Comparison of ENCODE assay signal across 25 mouse cellular contexts in genomic region chr13:90175662-90176061, GRCm38 (mm10).
"Had no signal": no experiment of that assay in that cellular context is flagged by ENCODE, and none has a peak within 500 bp of the region (broad histone marks: within the 10 kb centered on the region; RNA-seq: fewer than 3 reads in every experiment).

No protein-coding gene starts in this region.

- H3K4me3 ChIP-seq: heart, adult 2 months; heart, embryonic 13.5 days; heart, embryonic 15.5 days; hindbrain, embryonic 13.5 days; hindbrain, embryonic 15.5 days; intestine, embryonic 15.5 days; limb, embryonic 10.5 days; limb, embryonic 12.5 days; liver, embryonic 13.5 days; liver, embryonic 15.5 days had no signal

- DNase-seq: gastrocnemius, postnatal 14 days; gastrocnemius, postnatal 36 days; heart, adult 11 months; heart, adult 2 months; heart, postnatal 14 days; heart, postnatal 36 days; kidney, adult 18-20 months; kidney, adult 8-10 months; kidney, postnatal 10 days; kidney, postnatal 25 days; kidney, postnatal 4 days; layer of hippocampus, adult 9-11 months; layer of hippocampus, postnatal 36 days; liver; liver, embryonic 13.5 days; liver, postnatal 0 days had no signal

- H3K27ac ChIP-seq: heart, adult 2 months; heart, embryonic 13.5 days; heart, embryonic 15.5 days; hindbrain, embryonic 13.5 days; hindbrain, embryonic 15.5 days; hindbrain, postnatal 0 days; intestine, embryonic 15.5 days; limb, embryonic 10.5 days; limb, embryonic 12.5 days; liver, embryonic 13.5 days; liver, embryonic 15.5 days had no signal

- H3K4me1 ChIP-seq: heart, embryonic 13.5 days; heart, embryonic 15.5 days; hindbrain, embryonic 13.5 days; hindbrain, embryonic 15.5 days; intestine, embryonic 15.5 days; liver, embryonic 13.5 days; liver, embryonic 15.5 days had no signal

- H3K9me3 ChIP-seq: heart, embryonic 13.5 days; heart, embryonic 15.5 days; hindbrain, embryonic 13.5 days; hindbrain, embryonic 15.5 days; intestine, embryonic 15.5 days; limb, embryonic 10.5 days; limb, embryonic 12.5 days; liver, embryonic 13.5 days; liver, embryonic 15.5 days had no signal

- H3K36me3 ChIP-seq: heart, embryonic 13.5 days; heart, embryonic 15.5 days; hindbrain, embryonic 13.5 days; hindbrain, embryonic 15.5 days; intestine, embryonic 15.5 days; limb, embryonic 10.5 days; limb, embryonic 12.5 days; liver, embryonic 13.5 days; liver, embryonic 15.5 days had no signal

- H3K9ac ChIP-seq: heart, embryonic 13.5 days; heart, embryonic 15.5 days; hindbrain, embryonic 13.5 days; hindbrain, embryonic 15.5 days; intestine, embryonic 15.5 days; limb, embryonic 12.5 days; liver, embryonic 13.5 days; liver, embryonic 15.5 days; liver, postnatal 0 days had no signal

- H3K27me3 ChIP-seq: heart, embryonic 13.5 days; heart, embryonic 15.5 days; hindbrain, embryonic 13.5 days; hindbrain, embryonic 15.5 days; intestine, embryonic 15.5 days; limb, embryonic 12.5 days; liver, embryonic 13.5 days; liver, embryonic 15.5 days had no signal
